Mouse (Mus musculus) layer of hippocampus, postnatal 14 days (tissue): ENCODE measurements around the gene Dchs1. TPM values are rescaled to one million over a fixed set of nuclear protein-coding genes. Genes with fewer than 3 reads are reported as not detected.
"Not testable (repeated sequence)": the region's sequence is repeated elsewhere in the genome, so short reads cannot be mapped to it uniquely, and the experiment has no call there.

ENCODE experiments used
- DNase-seq, 2 experiments: peaks; one replicate each; pipeline ENCODE4 v3.0.0; 2021 to 2022; ENCODE audit warnings: low spot score in 2 of 2, mixed read lengths in 1 of 2
- total RNA-seq, 2 experiments: library from RNA; stranded (reverse); gene quantifications; 2 replicates each; pipeline ENCODE4 v1.2.3; 2021

The Dchs1 gene
- total RNA-seq, 2 experiments from 2014 or later = 26.9 to 30.3 TPM

GRCm38 (mm10) chr7:105743926-105744590, 43.4 kb downstream of the Dchs1 start, which contains the start of gene Taf10:
Gene Taf10 (minus strand): TSS chr7:105744361.
- DNase-seq = peak; percentile 78 to 85

DNA sequence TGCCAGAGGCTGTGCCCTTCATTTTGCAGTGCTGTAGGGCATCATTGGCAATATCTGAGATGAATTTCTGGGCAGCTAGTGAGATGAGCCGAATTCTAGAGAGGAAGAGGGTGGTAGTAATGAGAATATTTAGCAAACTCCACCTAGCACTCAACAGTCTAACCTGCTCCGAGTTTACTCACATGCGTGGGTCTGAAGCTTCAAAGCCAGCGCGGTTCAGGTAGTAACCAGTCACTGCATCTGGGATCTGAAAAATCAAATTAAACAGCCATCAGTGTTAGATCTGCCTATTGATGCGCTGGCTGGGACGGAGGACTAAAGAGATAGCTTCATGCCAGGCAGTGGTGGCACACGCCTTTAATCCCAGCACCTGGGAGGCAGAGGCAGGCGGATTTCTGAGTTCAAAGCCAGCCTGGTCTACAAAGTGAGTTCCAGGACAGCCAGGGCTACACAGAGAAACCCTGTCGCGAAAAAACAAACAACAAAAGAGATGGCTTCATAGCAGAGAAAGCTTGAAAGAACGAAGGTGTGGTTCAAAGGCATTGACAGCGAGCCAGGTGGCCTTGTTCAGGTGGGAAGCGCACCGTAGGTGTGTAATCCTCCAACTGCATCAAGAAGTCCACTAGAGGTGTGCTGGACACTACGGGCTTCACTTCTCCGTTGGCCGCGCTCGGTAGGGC, 44.1 kb downstream of the Dchs1 start:
- not testable (repeated sequence) for DNase-seq

DNA sequence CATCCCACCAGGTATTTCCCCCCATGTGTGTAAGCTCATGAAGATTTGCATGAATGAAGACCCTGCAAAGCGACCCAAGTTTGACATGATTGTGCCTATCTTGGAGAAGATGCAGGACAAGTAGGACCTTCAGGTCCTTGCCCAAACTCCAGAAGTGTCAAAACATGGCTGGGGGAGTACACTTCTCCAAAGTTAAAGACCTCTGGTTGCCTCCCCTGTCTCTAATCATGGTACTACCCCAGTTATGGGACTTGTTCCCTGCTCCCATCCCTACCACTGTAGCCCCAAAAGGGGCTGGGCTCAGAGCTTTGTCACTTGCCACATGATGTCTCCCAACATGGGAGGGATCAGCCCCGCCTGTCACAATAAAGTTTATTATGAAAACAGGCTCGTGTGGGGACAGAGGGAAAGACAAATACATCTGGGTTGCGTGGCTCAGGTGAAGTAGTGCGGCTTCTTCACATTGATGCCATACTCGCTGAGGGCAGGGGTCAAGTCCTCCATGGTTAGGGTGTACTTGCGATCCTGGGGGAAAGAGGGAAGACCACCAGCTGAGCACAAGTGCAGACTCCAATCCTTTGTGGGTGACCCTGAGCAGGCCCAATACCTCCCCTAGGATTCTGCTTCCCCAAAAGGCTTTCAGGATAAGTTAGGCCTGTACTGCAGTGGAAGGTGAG, 44.8 kb downstream of the Dchs1 start:
- not testable (repeated sequence) for DNase-seq

DNA sequence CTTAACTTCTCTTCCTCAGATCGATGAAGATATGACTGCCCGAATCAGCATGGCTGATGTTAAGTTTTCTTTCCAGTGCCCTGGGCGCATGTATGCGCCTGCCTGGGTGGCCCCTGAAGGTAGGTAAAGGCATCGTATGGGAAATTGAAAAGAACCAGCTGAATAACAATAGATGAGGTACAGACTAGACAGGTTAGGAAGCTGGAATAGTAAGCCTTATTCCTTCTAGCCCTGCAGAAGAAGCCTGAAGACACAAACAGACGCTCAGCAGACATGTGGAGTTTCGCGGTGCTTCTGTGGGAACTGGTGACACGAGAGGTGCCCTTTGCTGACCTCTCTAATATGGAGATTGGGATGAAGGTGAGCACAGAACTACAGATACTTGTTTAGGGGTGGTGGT, 45.5 kb downstream of the Dchs1 start:
- no peak for DNase-seq

GRCm38 (mm10) chr7:105740851-105741250, 46.6 kb downstream of the Dchs1 start:
- no peak for DNase-seq

- no peak for DNase-seq
Observed at GRCm38 (mm10) chr7:105740089-105740795, 47.2 kb downstream of the Dchs1 start.

- no peak for DNase-seq
Observed at GRCm38 (mm10) chr7:105738948-105739347, 48.5 kb downstream of the Dchs1 start.

DNA sequence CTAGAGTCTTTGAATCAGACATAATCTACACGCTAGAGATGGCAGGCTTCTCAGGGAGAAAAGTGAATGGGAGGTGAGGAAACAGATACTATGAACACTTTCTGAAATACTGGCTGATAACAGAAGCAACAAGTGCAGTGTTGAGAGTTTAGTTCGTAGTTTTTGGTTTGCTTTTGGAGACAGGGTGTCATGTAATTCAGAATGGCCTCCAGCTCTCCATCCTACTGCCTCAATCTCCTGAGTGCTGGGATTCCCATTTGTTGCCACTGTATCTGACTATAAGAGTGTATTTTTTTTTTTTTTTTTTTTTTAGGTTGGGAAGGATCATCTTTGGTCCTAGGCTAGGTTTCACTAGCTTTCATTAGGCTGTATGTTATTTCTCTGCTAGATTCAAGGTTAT, 49.2 kb downstream of the Dchs1 start:
- DNase-seq = no peak

DNA sequence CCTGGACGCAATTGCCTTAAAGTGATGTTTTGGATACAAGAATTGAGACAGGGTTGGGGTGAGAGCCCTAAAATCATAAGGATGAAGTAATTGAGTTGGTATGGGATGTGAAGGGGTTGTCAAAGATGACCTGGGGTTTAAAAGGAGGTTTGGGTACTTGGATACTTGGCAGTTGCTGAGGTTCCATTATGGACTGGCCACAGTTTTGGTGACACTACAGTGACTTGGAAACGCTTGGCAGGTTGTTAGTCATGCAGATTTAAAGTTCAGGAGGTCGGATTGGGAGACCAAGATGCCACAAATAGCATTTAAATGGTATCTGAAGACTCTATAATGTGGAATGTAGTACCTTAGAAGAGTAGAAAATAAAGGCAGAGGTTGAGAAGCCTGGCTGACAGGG, 49.8 kb downstream of the Dchs1 start:
- no peak for DNase-seq

- DNase-seq = no peak
Observed at GRCm38 (mm10) chr7:105736911-105737521, 50.4 kb downstream of the Dchs1 start, which contains the start of gene Rrp8. Gene Rrp8 (minus strand): TSS chr7:105737385.

DNA sequence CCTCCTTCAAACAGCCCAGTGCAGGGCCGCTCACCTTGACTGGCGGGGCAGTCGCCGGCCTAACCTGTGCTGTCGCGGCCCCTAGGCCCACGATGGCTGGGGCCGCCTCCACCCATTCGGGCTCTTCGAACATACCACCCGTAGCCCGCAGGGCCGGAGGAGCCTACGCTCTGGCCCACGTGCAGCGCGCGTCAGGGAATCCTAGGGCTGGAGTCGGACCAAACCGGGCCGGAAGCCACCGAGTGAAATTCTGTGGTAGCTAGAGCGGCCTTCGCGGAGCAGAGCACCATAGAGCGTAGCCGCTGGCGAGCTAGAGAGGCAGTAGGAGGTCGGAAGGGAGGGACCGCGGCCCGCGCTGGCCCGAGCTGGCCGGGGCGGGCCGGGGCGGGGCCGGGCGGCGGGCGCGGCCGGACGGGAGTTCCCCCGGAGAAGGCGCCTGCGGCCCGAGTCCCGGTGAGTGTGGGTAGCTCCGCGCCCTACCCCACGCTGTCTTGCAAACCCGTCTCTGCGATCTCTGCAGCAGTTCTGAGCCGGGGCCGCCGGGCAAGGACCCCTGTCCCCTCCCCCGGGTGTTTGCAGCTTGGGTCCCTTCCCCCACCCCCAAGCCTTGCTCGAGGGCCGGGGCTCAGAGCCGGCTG, 51.1 kb downstream of the Dchs1 start, which contains the start of gene Ilk:
Ilk (plus strand) TSS at position 329 of the 638 bp plus-strand sequence.
- peak; percentile 90 to 94 for DNase-seq

GRCm38 (mm10) chr7:105735464-105735863, 52.0 kb downstream of the Dchs1 start:
- not testable (repeated sequence) for DNase-seq

DNA sequence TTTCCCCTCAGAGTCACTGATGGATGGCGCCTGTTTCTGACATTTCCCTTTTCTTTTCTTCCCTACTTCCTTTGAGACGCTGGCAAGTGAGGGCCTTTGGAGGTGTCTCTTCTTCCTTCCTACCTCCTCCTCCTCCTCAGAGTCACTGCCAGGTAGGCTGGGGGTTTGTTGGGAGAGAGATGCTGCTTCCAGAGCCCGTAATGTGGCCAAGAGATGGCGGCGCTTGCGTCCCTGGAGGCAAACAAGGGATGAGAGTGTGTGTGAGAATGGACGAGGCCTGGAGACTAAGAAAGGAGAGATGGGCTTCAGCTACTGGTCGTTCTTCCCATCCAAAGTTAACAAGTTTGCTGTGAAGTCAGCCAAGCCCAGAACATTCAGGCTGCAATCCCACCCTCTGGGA, 52.6 kb downstream of the Dchs1 start:
- no peak for DNase-seq

DNA sequence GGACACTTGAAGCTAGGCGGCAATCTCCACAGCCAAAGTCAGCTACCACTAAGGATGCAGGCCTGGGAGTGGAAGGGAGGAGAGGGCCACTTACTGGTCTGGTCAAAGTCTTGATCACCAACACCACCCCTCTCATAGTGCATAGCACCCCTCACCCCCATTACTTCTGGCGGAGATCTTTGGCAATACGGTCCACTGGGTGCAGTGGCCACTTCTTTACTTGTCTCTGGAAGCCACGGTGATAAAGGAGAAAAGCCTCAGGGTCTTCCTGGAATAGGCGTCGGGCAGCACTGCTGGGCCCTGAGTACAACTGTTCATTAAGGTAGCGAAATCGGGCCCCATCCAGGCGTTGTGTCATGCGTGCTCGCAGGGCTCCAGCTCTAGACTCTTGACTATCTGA, 53.6 kb downstream of the Dchs1 start:
- no peak for DNase-seq

GRCm38 (mm10) chr7:105728701-105729428, 58.6 kb downstream of the Dchs1 start:
- DNase-seq = peak in 1 of 2 experiments; percentile 67

GRCm38 (mm10) chr7:105726980-105727325, 60.5 kb downstream of the Dchs1 start:
- no peak for DNase-seq

- peak in 1 of 2 experiments; percentile 83 for DNase-seq
Observed at GRCm38 (mm10) chr7:105726144-105726979, 61.1 kb downstream of the Dchs1 start.

GRCm38 (mm10) chr7:105721916-105722315, 65.5 kb downstream of the Dchs1 start:
- no peak for DNase-seq

DNA sequence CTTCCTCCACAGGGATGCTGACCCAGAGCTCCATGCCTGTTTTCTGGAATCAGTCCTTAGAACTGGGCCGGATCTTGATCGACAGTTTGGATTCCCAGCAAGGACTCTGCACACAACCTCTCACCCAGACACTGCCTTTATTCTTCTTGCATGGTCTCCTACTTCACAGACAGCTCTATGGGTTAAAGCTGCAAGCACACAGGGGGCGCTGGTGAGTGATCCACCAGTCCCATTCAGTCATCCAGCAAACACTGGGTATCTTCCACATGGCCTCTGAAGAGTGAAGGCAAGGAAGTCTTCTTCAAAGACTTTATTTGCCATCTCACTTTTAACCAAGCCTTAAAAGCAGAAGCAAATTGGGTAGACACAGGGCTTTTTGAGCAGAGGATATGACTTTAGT, 72.1 kb downstream of the Dchs1 start:
- no peak for DNase-seq
